Mouse (Mus musculus): Measurements from ENCODE around the gene Btf3. TPM values are rescaled to one million over a fixed set of nuclear protein-coding genes. Genes with fewer than 3 reads are reported as not detected.
A peak's percentile ranks its signal among the peaks of the same experiment; 100 is the strongest.

The Btf3 gene
- polyA plus RNA-seq, 1 experiment from 2014 or later = 811 TPM

DNA sequence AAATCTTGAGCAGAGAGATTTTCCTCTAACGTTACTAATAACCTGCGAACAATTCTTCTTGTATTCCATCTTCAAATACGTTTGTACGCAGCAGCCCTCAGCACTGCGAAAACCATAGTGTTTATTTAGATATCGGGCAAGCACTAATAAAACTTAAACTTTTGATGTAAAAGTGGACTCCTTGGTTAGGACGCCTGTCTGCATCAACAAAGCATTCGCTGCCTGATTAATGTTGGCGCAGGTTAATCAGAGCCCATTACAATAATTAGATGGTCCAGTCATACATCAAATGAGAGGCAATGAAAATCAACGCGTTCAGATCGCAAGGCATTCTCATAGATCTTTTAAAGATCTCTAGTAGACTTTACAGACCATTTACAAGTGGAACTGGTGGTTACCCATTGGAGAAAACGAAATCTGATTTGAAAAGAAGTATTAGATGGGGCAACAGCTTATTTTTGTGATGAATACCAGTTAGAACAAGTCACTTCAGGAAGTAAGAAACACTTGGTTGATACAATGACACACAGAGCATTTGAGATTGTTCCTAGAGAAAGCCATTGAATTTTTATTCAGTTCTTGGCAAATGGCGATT, 35.7 kb upstream of the Btf3 start:
- Histone ChIP-seq H3K36me3 (ENCODE audit: control insufficient read depth, insufficient read depth, low read length) (no peaks in the 10 kb centered on the region), H3K27ac (ENCODE audit: low read depth, low read length) (no peak overlapping the region), H3K4me2 (replicated peaks; ENCODE audit: low read depth, low read length) (no peak overlapping the region), H3K4me3 (ENCODE audit: low read length) (no peak overlapping the region), H3K4me1 (ENCODE audit: control insufficient read depth, insufficient read depth, low read length) (0 out of 2 replicates have a peak, but pooled peaks cover 4% of the 10 kb centered on the region), H3K9me3 (ENCODE audit: control insufficient read depth, low read length) (no peaks in the 10 kb centered on the region), H3K9ac (ENCODE audit: low read depth, low read length) (no peak overlapping the region), H3K27me3 (ENCODE audit: control insufficient read depth, insufficient read depth, low read length) (peaks cover 54% of the 10 kb centered on the region)
- 10% methylated on average over 14 of the region's 14 CpGs for WGBS
- no peak for ATAC-seq (ENCODE audit: low FRiP score, low TSS enrichment)

DNA sequence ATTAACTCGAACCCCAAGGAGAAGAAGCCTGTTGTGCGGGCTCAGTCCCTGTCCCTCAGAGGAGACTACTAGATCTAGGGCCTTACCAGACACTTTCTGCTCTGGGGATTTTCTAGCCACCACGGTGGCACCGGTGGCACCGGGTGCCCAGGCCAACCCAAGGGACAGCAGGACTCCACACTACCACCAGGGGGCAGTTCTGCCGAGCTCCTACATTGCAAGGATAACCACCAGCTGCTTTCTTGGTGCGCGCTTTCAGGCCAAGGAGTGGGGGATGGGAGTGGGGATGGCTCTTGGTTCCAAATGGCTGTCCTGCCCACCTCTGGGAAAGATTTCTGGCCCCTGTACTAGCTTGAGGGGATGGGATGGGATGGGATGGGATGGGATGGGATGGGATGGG, 34.7 kb upstream of the Btf3 start:
- whole genome bisulfite sequencing = 16% methylated on average over 8 of the region's 8 CpGs
- no peak for ATAC-seq (ENCODE audit: low FRiP score, low TSS enrichment)

DNA sequence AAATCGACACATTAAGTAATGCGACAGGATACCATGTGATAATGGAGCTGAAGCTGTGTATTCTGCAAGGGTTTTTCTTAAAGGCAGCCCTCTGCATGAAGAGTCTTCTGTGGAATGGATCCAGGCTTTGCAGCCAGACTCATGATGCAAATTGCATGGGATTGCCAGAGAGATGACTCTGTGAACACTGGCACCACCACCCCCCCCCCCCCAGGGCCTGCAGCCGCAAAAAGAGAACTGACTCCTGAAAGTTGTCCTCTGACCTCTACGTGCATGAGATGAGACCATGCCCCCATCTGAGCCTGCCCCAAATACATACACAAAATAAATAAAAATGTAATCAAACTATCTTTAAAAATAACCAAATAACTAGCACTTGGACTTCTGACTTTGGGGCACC, 32.7 kb upstream of the Btf3 start:
- H3K4me3 ChIP-seq (ENCODE audit: low read length) = no peak overlapping the region
- H3K27me3 ChIP-seq (ENCODE audit: control insufficient read depth, insufficient read depth, low read length) = peaks cover 52% of the 10 kb centered on the region
- no peak overlapping the region for H3K9ac ChIP-seq (ENCODE audit: low read depth, low read length)
- 84% methylated on average over 4 of the region's 4 CpGs for WGBS
- H3K4me2 ChIP-seq (replicated peaks; ENCODE audit: low read depth, low read length) = no peak overlapping the region
- H3K27ac ChIP-seq (ENCODE audit: low read depth, low read length) = no peak overlapping the region
- H3K36me3 ChIP-seq (ENCODE audit: control insufficient read depth, insufficient read depth, low read length) = no peaks in the 10 kb centered on the region
- H3K4me1 ChIP-seq (ENCODE audit: control insufficient read depth, insufficient read depth, low read length) = 0 out of 2 replicates have a peak, but pooled peaks cover 4% of the 10 kb centered on the region
- no peak for ATAC-seq (ENCODE audit: low FRiP score, low TSS enrichment)
- H3K9me3 ChIP-seq (ENCODE audit: control insufficient read depth, low read length) = no peaks in the 10 kb centered on the region

More for the DNA sequence above, 34.7 kb upstream of the Btf3 start:
- Histone ChIP-seq H3K9me3 (ENCODE audit: control insufficient read depth, low read length) (no peaks in the 10 kb centered on the region), H3K27me3 (ENCODE audit: control insufficient read depth, insufficient read depth, low read length) (peaks cover 58% of the 10 kb centered on the region), H3K4me3 (ENCODE audit: low read length) (no peak overlapping the region), H3K4me1 (ENCODE audit: control insufficient read depth, insufficient read depth, low read length) (0 out of 2 replicates have a peak, but pooled peaks cover 4% of the 10 kb centered on the region), H3K27ac (ENCODE audit: low read depth, low read length) (no peak overlapping the region), H3K4me2 (replicated peaks; ENCODE audit: low read depth, low read length) (no peak overlapping the region), H3K9ac (ENCODE audit: low read depth, low read length) (no peak overlapping the region), H3K36me3 (ENCODE audit: control insufficient read depth, insufficient read depth, low read length) (no peaks in the 10 kb centered on the region)

DNA sequence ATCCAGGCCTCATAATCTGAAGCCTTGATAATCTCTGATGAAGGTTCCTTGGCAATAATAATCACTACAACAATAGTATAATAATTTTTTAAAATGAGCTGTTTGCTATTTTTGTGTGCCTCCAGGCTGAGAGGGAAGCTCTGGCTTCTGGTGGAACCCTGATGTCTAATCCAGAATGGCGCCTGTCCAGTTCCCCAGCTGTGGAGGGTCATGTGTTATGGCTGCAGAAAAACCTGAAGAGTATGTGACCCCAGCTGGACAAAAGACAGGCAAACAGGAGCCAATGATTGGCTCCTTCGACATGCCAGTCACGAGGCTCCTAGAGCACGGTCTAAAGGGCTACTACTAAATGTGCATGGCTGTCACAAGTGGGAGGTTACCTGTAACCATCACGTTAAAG, 23.7 kb upstream of the Btf3 start:
- WGBS = 69% methylated on average over 5 of the region's 5 CpGs
- Histone ChIP-seq H3K9ac (ENCODE audit: low read depth, low read length) (no peak overlapping the region), H3K4me1 (ENCODE audit: control insufficient read depth, insufficient read depth, low read length) (no peaks in the 10 kb centered on the region), H3K9me3 (ENCODE audit: control insufficient read depth, low read length) (no peaks in the 10 kb centered on the region), H3K27me3 (ENCODE audit: control insufficient read depth, insufficient read depth, low read length) (no peaks in the 10 kb centered on the region), H3K4me3 (ENCODE audit: low read length) (no peak overlapping the region), H3K36me3 (ENCODE audit: control insufficient read depth, insufficient read depth, low read length) (no peaks in the 10 kb centered on the region), H3K4me2 (replicated peaks; ENCODE audit: low read depth, low read length) (no peak overlapping the region), H3K27ac (ENCODE audit: low read depth, low read length) (no peak overlapping the region)
- no peak for ATAC-seq (ENCODE audit: low FRiP score, low TSS enrichment)

DNA sequence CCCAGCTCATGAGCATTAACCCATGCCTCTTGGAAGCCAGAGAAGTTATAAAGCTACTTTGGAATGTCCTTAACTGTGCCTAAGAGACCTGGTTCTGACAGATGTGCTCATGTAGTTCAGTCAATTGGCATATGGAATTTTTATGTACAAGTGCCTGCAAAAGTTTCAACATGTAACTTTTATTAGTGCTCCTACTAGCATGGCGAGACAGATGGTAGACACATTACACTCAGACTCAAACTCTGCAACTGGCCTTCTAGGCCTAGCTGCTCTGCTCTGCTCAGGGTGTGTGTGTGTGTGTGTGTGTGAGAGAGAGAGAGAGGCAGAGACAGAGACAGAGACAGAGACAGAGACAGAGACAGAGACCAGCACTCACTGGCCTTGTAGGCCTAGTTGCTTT, 19.4 kb upstream of the Btf3 start:
- Histone ChIP-seq H3K9me3 (ENCODE audit: control insufficient read depth, low read length) (no peaks in the 10 kb centered on the region), H3K27ac (ENCODE audit: low read depth, low read length) (no peak overlapping the region), H3K4me3 (ENCODE audit: low read length) (no peak overlapping the region), H3K27me3 (ENCODE audit: control insufficient read depth, insufficient read depth, low read length) (no peaks in the 10 kb centered on the region), H3K36me3 (ENCODE audit: control insufficient read depth, insufficient read depth, low read length) (no peaks in the 10 kb centered on the region), H3K4me2 (replicated peaks; ENCODE audit: low read depth, low read length) (no peak overlapping the region), H3K4me1 (ENCODE audit: control insufficient read depth, insufficient read depth, low read length) (no peaks in the 10 kb centered on the region), H3K9ac (ENCODE audit: low read depth, low read length) (no peak overlapping the region)
- 87% methylated on average over 1 of the region's 1 CpGs for WGBS
- ATAC-seq (ENCODE audit: low FRiP score, low TSS enrichment) = no peak

DNA sequence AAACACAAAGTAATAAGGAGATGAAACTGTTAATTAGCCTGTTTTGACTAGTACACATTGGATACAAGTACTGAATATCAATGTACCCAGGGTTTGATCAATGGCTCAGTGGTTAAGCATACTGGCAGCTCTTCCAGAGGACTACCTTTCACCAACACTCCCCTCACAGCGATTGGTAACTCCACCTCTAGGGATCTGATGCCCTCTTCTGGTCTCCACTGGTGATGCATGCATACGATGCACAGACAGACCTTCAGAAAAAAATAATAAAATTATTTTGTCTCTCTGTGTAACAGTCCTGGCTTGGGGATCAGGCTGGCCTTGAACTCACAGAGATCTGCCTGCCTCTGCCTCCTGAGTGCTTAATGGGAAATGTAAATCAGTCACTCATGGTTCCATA, 15.3 kb upstream of the Btf3 start:
- Histone ChIP-seq H3K27me3 (ENCODE audit: control insufficient read depth, insufficient read depth, low read length) (no peaks in the 10 kb centered on the region), H3K9me3 (ENCODE audit: control insufficient read depth, low read length) (no peaks in the 10 kb centered on the region), H3K4me3 (ENCODE audit: low read length) (no peak overlapping the region), H3K4me2 (replicated peaks; ENCODE audit: low read depth, low read length) (no peak overlapping the region), H3K9ac (ENCODE audit: low read depth, low read length) (no peak overlapping the region), H3K27ac (ENCODE audit: low read depth, low read length) (no peak overlapping the region), H3K4me1 (ENCODE audit: control insufficient read depth, insufficient read depth, low read length) (no peaks in the 10 kb centered on the region), H3K36me3 (ENCODE audit: control insufficient read depth, insufficient read depth, low read length) (no peaks in the 10 kb centered on the region)
- ATAC-seq (ENCODE audit: low FRiP score, low TSS enrichment) = no peak
- 54% methylated on average over 2 of the region's 2 CpGs for WGBS

DNA sequence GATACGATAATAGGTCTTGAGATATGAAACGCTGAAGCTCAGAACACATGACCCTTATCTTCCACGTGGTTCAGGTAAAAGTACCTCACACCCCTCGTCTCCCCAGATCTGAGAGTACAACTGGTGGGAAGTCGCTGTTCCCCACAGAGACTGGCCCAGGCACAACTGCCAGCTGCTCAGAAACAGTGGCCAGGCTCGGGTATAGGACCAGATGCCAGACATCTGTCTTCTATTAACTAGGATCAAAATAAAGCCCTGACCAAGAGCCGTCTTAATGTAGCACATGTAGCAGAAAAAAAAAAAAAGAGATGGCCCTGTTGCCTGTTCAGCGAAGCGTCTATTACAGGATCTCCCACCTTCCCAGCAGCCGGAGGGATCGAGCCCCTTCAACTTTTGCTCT, 8.2 kb upstream of the Btf3 start:
- Histone ChIP-seq H3K36me3 (ENCODE audit: control insufficient read depth, insufficient read depth, low read length) (no peaks in the 10 kb centered on the region), H3K4me1 (ENCODE audit: control insufficient read depth, insufficient read depth, low read length) (no peaks in the 10 kb centered on the region), H3K9ac (ENCODE audit: low read depth, low read length) (no peak overlapping the region), H3K27me3 (ENCODE audit: control insufficient read depth, insufficient read depth, low read length) (no peaks in the 10 kb centered on the region), H3K4me2 (replicated peaks; ENCODE audit: low read depth, low read length) (no peak overlapping the region), H3K4me3 (ENCODE audit: low read length) (no peak overlapping the region), H3K9me3 (ENCODE audit: control insufficient read depth, low read length) (no peaks in the 10 kb centered on the region), H3K27ac (ENCODE audit: low read depth, low read length) (no peak overlapping the region)
- 87% methylated on average over 11 of the region's 11 CpGs for WGBS
- no peak for ATAC-seq (ENCODE audit: low FRiP score, low TSS enrichment)

DNA sequence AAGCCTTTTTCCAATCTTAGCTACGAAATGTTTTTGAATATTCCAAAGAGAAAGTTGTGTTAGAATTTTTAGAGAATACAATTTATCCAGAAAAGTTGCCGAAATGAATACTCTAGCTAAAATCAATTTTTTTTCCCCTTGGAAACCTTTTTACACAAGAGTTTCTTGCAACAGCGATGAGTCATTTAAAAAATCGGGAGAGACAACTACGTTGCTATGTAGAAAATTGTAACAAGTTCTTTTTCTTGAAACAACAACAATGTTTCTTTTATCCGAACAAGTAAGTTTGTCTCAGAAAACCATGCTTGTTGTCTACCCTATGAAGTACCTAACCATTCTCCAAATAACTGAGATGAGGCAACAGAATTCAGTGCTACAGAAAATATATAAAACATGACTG, 1.1 kb upstream of the Btf3 start:
- Histone ChIP-seq H3K4me1 (ENCODE audit: control insufficient read depth, insufficient read depth, low read length) (peaks cover 14% of the 10 kb centered on the region), H3K9me3 (ENCODE audit: control insufficient read depth, low read length) (no peaks in the 10 kb centered on the region), H3K4me3 (ENCODE audit: low read length) (peak overlapping the region; percentile 99; the same call in 1 of the 2 replicates), H3K9ac (ENCODE audit: low read depth, low read length) (no peak overlapping the region; the same call in 1 of the 2 replicates), H3K27ac (ENCODE audit: low read depth, low read length) (no peak overlapping the region), H3K4me2 (replicated peaks; ENCODE audit: low read depth, low read length) (peak overlapping the region; percentile 58; the same call in 1 of the 2 replicates), H3K36me3 (ENCODE audit: control insufficient read depth, insufficient read depth, low read length) (peaks cover 18% of the 10 kb centered on the region), H3K27me3 (ENCODE audit: control insufficient read depth, insufficient read depth, low read length) (no peaks in the 10 kb centered on the region)
- 86% methylated on average over 6 of the region's 6 CpGs for WGBS
- ATAC-seq (ENCODE audit: low FRiP score, low TSS enrichment) = no peak

DNA sequence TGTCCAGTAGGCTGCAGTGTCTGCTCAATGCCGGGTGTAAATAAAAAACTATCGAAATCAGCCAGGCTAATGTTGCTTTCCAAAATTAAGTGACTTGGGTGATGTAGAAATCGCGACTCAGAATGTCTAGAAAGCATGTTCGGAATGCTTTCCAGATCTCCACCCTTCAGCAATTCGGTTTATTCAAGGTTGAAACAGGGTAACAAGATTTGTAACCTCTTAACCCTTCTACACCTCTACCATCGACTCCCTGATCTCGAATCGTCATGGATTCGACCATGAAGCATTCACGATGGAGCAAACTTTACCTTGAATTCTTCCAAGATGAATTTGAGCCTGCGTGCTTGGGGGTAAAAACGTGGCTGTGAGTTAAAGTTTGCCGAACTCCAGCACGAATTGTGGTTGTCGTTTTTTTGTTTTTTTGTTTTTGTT, 456 bp upstream of the Btf3 start:
- no peaks in the 10 kb centered on the region for H3K27me3 ChIP-seq (ENCODE audit: control insufficient read depth, insufficient read depth, low read length)
- peak overlapping the region; percentile 58 for H3K4me2 ChIP-seq (replicated peaks; ENCODE audit: low read depth, low read length)
- peak overlapping the region; percentile 100 for H3K9ac ChIP-seq (ENCODE audit: low read depth, low read length)
- H3K9me3 ChIP-seq (ENCODE audit: control insufficient read depth, low read length) = no peaks in the 10 kb centered on the region
- peak overlapping the region; percentile 91 for H3K27ac ChIP-seq (ENCODE audit: low read depth, low read length)
- peaks cover 14% of the 10 kb centered on the region for H3K4me1 ChIP-seq (ENCODE audit: control insufficient read depth, insufficient read depth, low read length)
- WGBS = 2% methylated on average over 16 of the region's 16 CpGs
- peaks cover 23% of the 10 kb centered on the region for H3K36me3 ChIP-seq (ENCODE audit: control insufficient read depth, insufficient read depth, low read length)
- peak overlapping the region; percentile 99 for H3K4me3 ChIP-seq (ENCODE audit: low read length)
- no peak for ATAC-seq (ENCODE audit: low FRiP score, low TSS enrichment)

Data from kidney, embryonic 14.5 days (tissue).